In genomic region chr7:127345512-127346325, GRCm38 (mm10) we compare ENCODE assay signal across 8 mouse cellular contexts. TPM values are rescaled to one million over a fixed set of nuclear protein-coding genes. Genes with fewer than 3 reads are reported as not detected.
A peak's percentile ranks its signal among the peaks of the same experiment; 100 is the strongest.
DNase-seq lines count a peak whose midpoint lies in the region; ATAC-seq and TF ChIP-seq lines count a peak whose summit lies in the region.

TSS of gene Zfp768 (minus strand) at chr7:127345589.

- peak; percentile 91 for ATAC-seq in G1E (ENCODE audit: extremely low read depth, insufficient number of reproducible peaks, low FRiP score, poor library complexity, severe bottlenecking)
- ATAC-seq in forebrain, postnatal 0 days = peak; percentile 94
- ATAC-seq in lung, embryonic 15.5 days (ENCODE audit: borderline replicate concordance, extremely low read depth, low FRiP score, low TSS enrichment) = peak; percentile 91

- peak within 1 kb of the TSS; percentile 95 for H3K4me3 ChIP-seq in G1E (ENCODE audit: low read depth, low read length)
- peak within 1 kb of the TSS; percentile 91 for H3K4me3 ChIP-seq in forebrain, postnatal 0 days (ENCODE audit: low read depth, low read length)
- peak within 1 kb of the TSS; percentile 97 for H3K4me3 ChIP-seq in lung, embryonic 15.5 days

- peak within 1 kb of the TSS; percentile 94 for H3K27ac ChIP-seq in forebrain, postnatal 0 days (ENCODE audit: low read depth, low read length)
- peak within 1 kb of the TSS; percentile 97 for H3K27ac ChIP-seq in lung, embryonic 15.5 days

- peak; percentile 94 for DNase-seq in G1E (ENCODE audit: low spot score)
- peak; percentile 89 to 96 for DNase-seq in cerebellum, adult 18-20 months
- peak; percentile 94 for DNase-seq in forebrain, postnatal 0 days
- DNase-seq in heart, postnatal 4 days = peak; percentile 98
- peak; percentile 79 to 82 for DNase-seq in layer of hippocampus, adult 8-10 months (ENCODE audit: low spot score in 2 of 2)
- peak; percentile 89 for DNase-seq in ovary, adult 18-20 months (ENCODE audit: low spot score)
- peak; percentile 85 to 91 for DNase-seq in thymus, postnatal 10 days (ENCODE audit: low spot score in 2 of 2)

- peaks cover 8% of the 10 kb centered on the region; the same call in 1 of the 2 replicates for H3K27me3 ChIP-seq in G1E (ENCODE audit: insufficient read depth, low read length)
- no peaks in the 10 kb centered on the region for H3K27me3 ChIP-seq in forebrain, postnatal 0 days (ENCODE audit: insufficient read depth, low read length)
- H3K27me3 ChIP-seq in lung, embryonic 15.5 days = no peaks in the 10 kb centered on the region

- no peak for TF ChIP-seq CTCF in G1E (IDR thresholded peaks at IDR 0.05; ENCODE audit: low read depth, low read length)
- no peak for TF ChIP-seq CTCF in forebrain, postnatal 0 days (IDR thresholded peaks at IDR 0.05; ENCODE audit: low read depth)

- no peaks in the 10 kb centered on the region for H3K9me3 ChIP-seq in G1E (replicated peaks)
- no peaks in the 10 kb centered on the region for H3K9me3 ChIP-seq in forebrain, postnatal 0 days (ENCODE audit: low read length)
- H3K9me3 ChIP-seq in lung, embryonic 15.5 days = no peaks in the 10 kb centered on the region

- peaks cover 42% of the 10 kb centered on the region for H3K4me1 ChIP-seq in G1E (ENCODE audit: insufficient read depth, low read depth, low read length)
- H3K4me1 ChIP-seq in forebrain, postnatal 0 days (ENCODE audit: insufficient read depth) = 0 out of 2 replicates have a peak, but pooled peaks cover 5% of the 10 kb centered on the region
- peaks cover 25% of the 10 kb centered on the region for H3K4me1 ChIP-seq in lung, embryonic 15.5 days

- peaks cover 27% of the 10 kb centered on the region for H3K36me3 ChIP-seq in G1E (replicated peaks)
- H3K36me3 ChIP-seq in forebrain, postnatal 0 days (ENCODE audit: insufficient read depth) = peaks cover 15% of the 10 kb centered on the region
- H3K36me3 ChIP-seq in lung, embryonic 15.5 days = peaks cover 26% of the 10 kb centered on the region

- WGBS in forebrain, postnatal 0 days = 3% methylated on average over 69 of the region's 76 CpGs
- whole genome bisulfite sequencing in lung, embryonic 15.5 days = under 1% methylated on average over 75 of the region's 76 CpGs

- H3K9ac ChIP-seq in forebrain, postnatal 0 days = peak within 1 kb of the TSS; percentile 93
- H3K9ac ChIP-seq in lung, embryonic 15.5 days = peak within 1 kb of the TSS; percentile 98

- H3K4me2 ChIP-seq in forebrain, postnatal 0 days (ENCODE audit: low read depth) = peak within 1 kb of the TSS; percentile 62
- H3K4me2 ChIP-seq in lung, embryonic 15.5 days = peak within 1 kb of the TSS; percentile 82

RNA-seq across cellular contexts. Expression of gene Zfp768, which starts in this region (rescaled TPM):
- total RNA-seq in G1E (2014; fragmentation: Nextera tagmentation) (8.4 and 12.3 TPM in 2 replicates), G1E (2017) (10.9 and 12.3 TPM in 2 replicates)
- polyA plus RNA-seq in G1E (2012) = 32.3 and 33.6 TPM in 2 replicates
- 29.5 and 31.7 TPM in 2 replicates for total RNA-seq in forebrain, postnatal 0 days (2014; rRNA removed)
- 9.8 and 10.0 TPM in 2 replicates for polyA plus RNA-seq in forebrain, postnatal 0 days (2015; fragmentation: Nextera tagmentation; extraction: Ambion mirVana)
- total RNA-seq in heart, postnatal 4 days (2021) = 10 to 100 TPM; 36.1 to 41.4 TPM
- total RNA-seq in layer of hippocampus, adult 8-10 months (2022) = 10 to 100 TPM; 12.3 to 15.1 (median 13.0) TPM
- 16.8 and 18.1 TPM in 2 replicates for polyA plus RNA-seq in lung, embryonic 15.5 days (2015; fragmentation: Nextera tagmentation; extraction: Ambion mirVana)

Comparison
In these comparisons a context has a peak if more than half of its experiments do, and no peak if none do; other contexts are left out.
1. Peak in every context shown above with its lines: DNase-seq, ATAC-seq, H3K4me3 ChIP-seq and H3K27ac ChIP-seq.